Mouse (Mus musculus) midbrain, embryonic 15.5 days (tissue): Measurements from ENCODE around the gene Gm17093. TPM values are rescaled to one million over a fixed set of nuclear protein-coding genes. Genes with fewer than 3 reads are reported as not detected.
"Not testable (repeated sequence)": the region's sequence is repeated elsewhere in the genome, so short reads cannot be mapped to it uniquely, and the experiment has no call there.

Experiments used
- ATAC-seq: fragments of 200-750 bp; cut with Nextera tagmentation; replicated peaks from 2 replicates; pipeline ENCODE4 v1.8.0; 2017; ENCODE audit warnings: moderate TSS enrichment
- H3K27ac ChIP-seq: fragments of 300-500 bp; sonication (generic); 2 replicates; pipeline ENCODE4 v1.5.1; 2015; ENCODE audit warnings: mild to moderate bottlenecking, inconsistent platforms
- H3K27me3 ChIP-seq: fragments of 300-500 bp; sonication (generic); replicated peaks from 2 replicates; pipeline ENCODE4 v1.6.1; 2015; ENCODE audit warnings: inconsistent platforms
- H3K36me3 ChIP-seq: fragments of 300-500 bp; sonication (generic); replicated peaks from 2 replicates; pipeline ENCODE4 v1.6.1; 2015; ENCODE audit warnings: inconsistent platforms
- H3K4me1 ChIP-seq: fragments of 300-500 bp; sonication (generic); 2 replicates; pipeline ENCODE4 v1.6.1; 2015; ENCODE audit warnings: inconsistent platforms
- H3K4me2 ChIP-seq: fragments of 300-500 bp; sonication (generic); 2 replicates; pipeline ENCODE4 v1.6.1; 2015; ENCODE audit warnings: inconsistent platforms, mild to moderate bottlenecking, moderate library complexity
- H3K4me3 ChIP-seq: fragments of 300-500 bp; sonication (generic); 2 replicates; pipeline ENCODE4 v1.5.1; 2015; ENCODE audit warnings: mild to moderate bottlenecking, inconsistent platforms
- H3K9ac ChIP-seq: fragments of 300-500 bp; sonication (generic); 2 replicates; pipeline ENCODE4 v1.6.1; 2015; ENCODE audit warnings: mild to moderate bottlenecking, inconsistent platforms
- H3K9me3 ChIP-seq: fragments of 300-500 bp; sonication (generic); 2 replicates; pipeline ENCODE4 v1.6.1; 2016; ENCODE audit warnings: inconsistent platforms
- WGBS: fragments of 180-500 bp; shearing (Covaris S2); methylation state at CpG from one replicate; pipeline ENCODE4 v1.1.7; 2015; ENCODE audit warnings: mixed read lengths; 5-methylcytosine and 5-hydroxymethylcytosine counted together
- polyA plus RNA-seq: library from polyadenylated mRNA; unstranded; fragments of >200 nt; fragmentation: Nextera tagmentation; extraction: Ambion mirVana; gene quantifications from 2 replicates; pipeline ENCODE4 v1.2.1, GENCODE M21; 2015

Gm17093 gene
- not detected in 2 replicates for polyA plus RNA-seq

- H3K27ac ChIP-seq, H3K4me1 ChIP-seq, H3K9me3 ChIP-seq, H3K36me3 ChIP-seq, H3K4me3 ChIP-seq, H3K4me2 ChIP-seq, ATAC-seq, H3K27me3 ChIP-seq, H3K9ac ChIP-seq: not testable (repeated sequence)
- WGBS = 88% methylated on average over 5 of the region's 5 CpGs
Observed at GRCm38 (mm10) chr14:44517976-44518375, at the start of gene Gm17093. TSS of gene Gm17093 (plus strand) at chr14:44518276.

- not testable (repeated sequence) for ATAC-seq, H3K4me2 ChIP-seq
Observed at GRCm38 (mm10) chr14:44492163-44492562, 25.9 kb upstream of the Gm17093 start, which contains the start of gene BC061237. TSS of gene BC061237 (plus strand) at chr14:44492463.

GRCm38 (mm10) chr14:44547961-44548360, 29.9 kb downstream of the Gm17093 start:
- H3K4me1 ChIP-seq, H3K27ac ChIP-seq, H3K27me3 ChIP-seq, H3K4me2 ChIP-seq, H3K4me3 ChIP-seq, H3K9me3 ChIP-seq, ATAC-seq, H3K9ac ChIP-seq, H3K36me3 ChIP-seq: not testable (repeated sequence)
- 88% methylated on average over 5 of the region's 5 CpGs for WGBS

More at GRCm38 (mm10) chr14:44492163-44492562, 25.9 kb upstream of the Gm17093 start, which contains the start of gene BC061237:
- not testable (repeated sequence) for H3K4me1 ChIP-seq, H3K9ac ChIP-seq, H3K4me3 ChIP-seq, H3K27me3 ChIP-seq, H3K36me3 ChIP-seq, H3K9me3 ChIP-seq, H3K27ac ChIP-seq
- 100% methylated on average over 1 of the region's 1 CpGs for WGBS

Other genes starting within 250 kb of the Gm17093 start
- not detected in 2 replicates for gene Gm8220, start 232.7 kb upstream of the Gm17093 start, polyA plus RNA-seq
- not detected in 2 replicates for gene Gm5930, start 179.7 kb upstream of the Gm17093 start, polyA plus RNA-seq
- not detected in 2 replicates for gene Gm8229, start 152.9 kb upstream of the Gm17093 start, polyA plus RNA-seq
- gene Gm3371, start 107.6 kb upstream of the Gm17093 start, polyA plus RNA-seq = not detected in 2 replicates
- gene Gm8232, start 84.6 kb upstream of the Gm17093 start, polyA plus RNA-seq = not detected in 2 replicates
- gene BC061237, start 25.8 kb upstream of the Gm17093 start, polyA plus RNA-seq = not detected in 2 replicates
- gene Gm8247, start 64.9 kb downstream of the Gm17093 start, polyA plus RNA-seq = not detected in 2 replicates
- gene Gm5624, start 109.7 kb downstream of the Gm17093 start, polyA plus RNA-seq = not detected in 2 replicates
- not detected in 2 replicates for gene Gm8257, start 188.2 kb downstream of the Gm17093 start, polyA plus RNA-seq
- gene Gm8267, start 232.1 kb downstream of the Gm17093 start, polyA plus RNA-seq = not detected in 2 replicates